Mouse (Mus musculus) left cerebral cortex, postnatal 10 days (tissue): ENCODE results near the gene Ggnbp2. TPM values are rescaled to one million over a fixed set of nuclear protein-coding genes. Genes with fewer than 3 reads are reported as not detected.
"Not testable (repeated sequence)": the region's sequence is repeated elsewhere in the genome, so short reads cannot be mapped to it uniquely, and the experiment has no call there.

Experiments used
- DNase-seq, 2 experiments: peaks; one replicate each; pipeline ENCODE4 v3.0.0; 2021 to 2022; ENCODE audit warnings: low spot score in 2 of 2, mixed read lengths in 1 of 2; ENCODE audit errors: extremely low spot score in 1 of 2
- intact Hi-C: fragments of 180-260 bp; cut with DNase I; formaldehyde crosslinking; loops from one replicate; pipeline ENCODE4 v1.15.1; 2025
- total RNA-seq, 2 experiments: library from RNA; stranded (reverse); gene quantifications; 2 replicates each; pipeline ENCODE4 v1.2.3; 2021

Ggnbp2 gene
- total RNA-seq, 2 experiments from 2014 or later: 89.1 to 90.3 TPM

GRCm38 (mm10) chr11:84829495-84829894 is 41.1 kb downstream of the Ggnbp2 start:
- intact Hi-C loops, DNase-seq: not testable (repeated sequence)

- DNase-seq: peak; percentile 85 to 98
- intact Hi-C loops: no loop called here
These were observed 41.9 kb downstream of the Ggnbp2 start, which contains the start of gene Dhrs11 for GRCm38 (mm10) chr11:84828516-84829399. TSS of gene Dhrs11 (minus strand) at chr11:84828994.

GRCm38 (mm10) chr11:84827901-84828503 is 42.6 kb downstream of the Ggnbp2 start:
- intact Hi-C loops: no loop called here

GRCm38 (mm10) chr11:84827492-84827891 is 43.1 kb downstream of the Ggnbp2 start:
- no peak for DNase-seq
- intact Hi-C loops: no loop called here

More at GRCm38 (mm10) chr11:84827901-84828503, 42.6 kb downstream of the Ggnbp2 start:
- DNase-seq: no peak

- peak; percentile 40 to 71 for DNase-seq
- intact Hi-C loops: no loop called here
These were observed 44.4 kb downstream of the Ggnbp2 start for GRCm38 (mm10) chr11:84826185-84826584.

- intact Hi-C loops: no loop called here
- no peak for DNase-seq
These were observed 45.3 kb downstream of the Ggnbp2 start for GRCm38 (mm10) chr11:84825261-84825807.

GRCm38 (mm10) chr11:84823484-84823897 is 47.1 kb downstream of the Ggnbp2 start:
- intact Hi-C loops: no loop called here
- DNase-seq: no peak

GRCm38 (mm10) chr11:84822487-84822886 is 48.1 kb downstream of the Ggnbp2 start:
- intact Hi-C loops: no loop called here
- DNase-seq: no peak

- no peak for DNase-seq
- intact Hi-C loops: no loop called here
These were observed 49.4 kb downstream of the Ggnbp2 start for GRCm38 (mm10) chr11:84821131-84821770.

- intact Hi-C loops: no loop called here
- peak; percentile 84 to 96 for DNase-seq
These were observed 51.5 kb downstream of the Ggnbp2 start, which contains the start of gene Mrm1 for GRCm38 (mm10) chr11:84818961-84819692. TSS of gene Mrm1 (minus strand) at chr11:84819515.

- DNase-seq: peak; percentile 69 to 81
- intact Hi-C loops: no loop called here
These were observed 52.3 kb downstream of the Ggnbp2 start for GRCm38 (mm10) chr11:84818085-84818960.

- intact Hi-C loops: no loop called here
- DNase-seq: peak in 1 of 2 experiments; percentile 62
These were observed 53.3 kb downstream of the Ggnbp2 start for GRCm38 (mm10) chr11:84817362-84817761.

GRCm38 (mm10) chr11:84813724-84814510 is 56.7 kb downstream of the Ggnbp2 start:
- intact Hi-C loops: no loop called here
- DNase-seq: peak; percentile 37 to 78

- DNase-seq: no peak
- intact Hi-C loops: no loop called here
These were observed 66.2 kb downstream of the Ggnbp2 start for GRCm38 (mm10) chr11:84804373-84804772.

GRCm38 (mm10) chr11:84797627-84798353 is 72.8 kb downstream of the Ggnbp2 start:
- intact Hi-C loops: loop anchor here (5.0 kb wide), 1 partner anchor 530 kb away; no protein-coding TSS in a partner anchor
- peak; percentile 42 to 72 for DNase-seq

- intact Hi-C loops: loop anchor here (5.0 kb wide), 1 partner anchor 530 kb away; no protein-coding TSS in a partner anchor
- DNase-seq: no peak
These were observed 73.6 kb downstream of the Ggnbp2 start for GRCm38 (mm10) chr11:84797026-84797425.
